Mouse (Mus musculus) forebrain, postnatal 0 days (tissue): Measurements from ENCODE around the gene Btbd9. TPM values are rescaled to one million over a fixed set of nuclear protein-coding genes. Genes with fewer than 3 reads are reported as not detected.

Experiments
- ATAC-seq: fragments of 200-750 bp; cut with Nextera tagmentation; 2 replicates; pipeline ENCODE4 v1.8.0; 2017; ENCODE audit warnings: mild to moderate bottlenecking, moderate library complexity
- DNase-seq: peaks from one replicate; pipeline ENCODE4 v3.0.0-alpha.2; 2015
- H3K27ac ChIP-seq: fragments of 300-500 bp; sonication (generic); 2 replicates; pipeline ENCODE4 v1.5.1; 2014; ENCODE audit warnings: low read depth, mild to moderate bottlenecking, antibody characterized with exemption, low read length, moderate library complexity, mixed read lengths
- H3K27me3 ChIP-seq: fragments of 300-500 bp; sonication (generic); 2 replicates; pipeline ENCODE4 v1.6.1; 2014; ENCODE audit warnings: mild to moderate bottlenecking, low read length, mixed read lengths; ENCODE audit not compliant: insufficient read depth
- H3K36me3 ChIP-seq: fragments of 300-500 bp; sonication (generic); 2 replicates; pipeline ENCODE4 v1.6.1; 2014; ENCODE audit warnings: mild to moderate bottlenecking, moderate library complexity; ENCODE audit not compliant: insufficient read depth
- H3K4me1 ChIP-seq: fragments of 300-500 bp; sonication (generic); 2 replicates; pipeline ENCODE4 v1.6.1; 2014; ENCODE audit warnings: antibody characterized with exemption; ENCODE audit not compliant: insufficient read depth
- H3K4me2 ChIP-seq: fragments of 300-500 bp; sonication (generic); 2 replicates; pipeline ENCODE4 v1.6.1; 2014; ENCODE audit warnings: low read depth, mild to moderate bottlenecking, moderate library complexity
- H3K4me3 ChIP-seq: fragments of 300-500 bp; sonication (generic); 2 replicates; pipeline ENCODE4 v1.5.1; 2014; ENCODE audit warnings: low read depth, low read length, mixed read lengths
- H3K9ac ChIP-seq: fragments of 300-500 bp; sonication (generic); 2 replicates; pipeline ENCODE4 v1.6.1; 2014; ENCODE audit warnings: mild to moderate bottlenecking
- H3K9me3 ChIP-seq: fragments of 300-500 bp; sonication (generic); 2 replicates; pipeline ENCODE4 v1.6.1; 2016; ENCODE audit warnings: low read length
- CTCF ChIP-seq: sonication (generic); IDR thresholded peaks from 2 replicates; pipeline ENCODE4 v1.5.1; 2016; ENCODE audit warnings: antibody characterized with exemption, control low read depth, low read depth
- WGBS: fragments of 180-500 bp; shearing (Covaris S2); extraction: QIAGEN DNeasy Blood & Tissue Kit; methylation state at CpG from one replicate; pipeline ENCODE4 v1.1.7; 2014; 5-methylcytosine and 5-hydroxymethylcytosine counted together
- polyA plus RNA-seq: library from polyadenylated mRNA; unstranded; fragments of >200 nt; fragmentation: Nextera tagmentation; extraction: Ambion mirVana; gene quantifications from 2 replicates; pipeline ENCODE4 v1.2.1, GENCODE M21; 2015
- total RNA-seq: library from RNA; depleted of rRNA; stranded (reverse); fragments of >200 nt; gene quantifications from 2 replicates; pipeline ENCODE4 v1.2.3, GENCODE M21; 2014

Gene Btbd9
- total and polyA plus RNA-seq, 2 experiments from 2014 or later, result 63.6 to 149 TPM

- Histone ChIP-seq H3K27ac (no peak overlapping the region), H3K9ac (no peak overlapping the region), H3K4me1 (peaks cover 4% of the 10 kb centered on the region; the same call in 1 of the 2 replicates), H3K4me2 (no peak overlapping the region), H3K4me3 (no peak overlapping the region), H3K27me3 (no peaks in the 10 kb centered on the region), H3K9me3 (no peaks in the 10 kb centered on the region), H3K36me3 (no peaks in the 10 kb centered on the region)
- ATAC-seq (no peak), DNase-seq (no peak)
- WGBS, result 88% methylated on average over 5 of the region's 5 CpGs
- TF ChIP-seq CTCF, result no peak
Measured at GRCm38 (mm10) chr17:30616203-30616602, 39.9 kb upstream of the Btbd9 start.

GRCm38 (mm10) chr17:30613350-30613749 lies 37.1 kb upstream of the Btbd9 start:
- Histone ChIP-seq H3K9ac (no peak overlapping the region), H3K4me3 (no peak overlapping the region), H3K27me3 (no peaks in the 10 kb centered on the region), H3K36me3 (no peaks in the 10 kb centered on the region), H3K4me1 (peaks cover 6% of the 10 kb centered on the region; the same call in 1 of the 2 replicates), H3K27ac (no peak overlapping the region), H3K9me3 (no peaks in the 10 kb centered on the region), H3K4me2 (no peak overlapping the region)
- TF ChIP-seq CTCF, result no peak
- no peak for ATAC-seq
- DNase-seq, result no peak

GRCm38 (mm10) chr17:30612075-30612859 lies 36.0 kb upstream of the Btbd9 start:
- peak overlapping the region; percentile 42; the same call in 1 of the 2 replicates for H3K27ac ChIP-seq
- peak overlapping the region; percentile 73 for H3K9ac ChIP-seq
- TF ChIP-seq CTCF, result no peak
- H3K27me3 ChIP-seq, result no peaks in the 10 kb centered on the region
- H3K9me3 ChIP-seq, result no peaks in the 10 kb centered on the region
- H3K36me3 ChIP-seq, result no peaks in the 10 kb centered on the region
- H3K4me1 ChIP-seq, result peaks cover 6% of the 10 kb centered on the region; the same call in 1 of the 2 replicates
- DNase-seq, result peak; percentile 96
- WGBS, result under 1% methylated on average over 34 of the region's 34 CpGs
- peak; percentile 100 for ATAC-seq
- peak overlapping the region; percentile 65 for H3K4me3 ChIP-seq
- peak overlapping the region; percentile 60 for H3K4me2 ChIP-seq

- Histone ChIP-seq H3K9me3 (no peaks in the 10 kb centered on the region), H3K4me2 (peak overlapping the region; percentile 60), H3K27me3 (no peaks in the 10 kb centered on the region), H3K27ac (peak overlapping the region; percentile 42; the same call in 1 of the 2 replicates), H3K9ac (peak overlapping the region; percentile 73), H3K4me1 (peaks cover 6% of the 10 kb centered on the region; the same call in 1 of the 2 replicates), H3K4me3 (peak overlapping the region; percentile 65), H3K36me3 (no peaks in the 10 kb centered on the region)
- ATAC-seq (no peak), DNase-seq (no peak)
- WGBS, result 23% methylated on average over 18 of the region's 18 CpGs
- no peak for TF ChIP-seq CTCF
Measured at GRCm38 (mm10) chr17:30611221-30612074, 35.2 kb upstream of the Btbd9 start.

- H3K9me3 ChIP-seq, result no peaks in the 10 kb centered on the region
- peaks cover 6% of the 10 kb centered on the region; the same call in 1 of the 2 replicates for H3K4me1 ChIP-seq
- WGBS, result 51% methylated on average over 1 of the region's 1 CpGs
- no peak overlapping the region for H3K9ac ChIP-seq
- no peak overlapping the region for H3K27ac ChIP-seq
- ATAC-seq (no peak), DNase-seq (no peak)
- no peaks in the 10 kb centered on the region for H3K36me3 ChIP-seq
- H3K27me3 ChIP-seq, result no peaks in the 10 kb centered on the region
- H3K4me2 ChIP-seq, result no peak overlapping the region
- TF ChIP-seq CTCF, result no peak
- H3K4me3 ChIP-seq, result no peak overlapping the region
Measured at GRCm38 (mm10) chr17:30610739-30611138, 34.5 kb upstream of the Btbd9 start.

- Histone ChIP-seq H3K36me3 (no peaks in the 10 kb centered on the region), H3K4me3 (no peak overlapping the region), H3K9me3 (no peaks in the 10 kb centered on the region), H3K27me3 (no peaks in the 10 kb centered on the region), H3K4me1 (peaks cover 6% of the 10 kb centered on the region; the same call in 1 of the 2 replicates), H3K27ac (no peak overlapping the region), H3K9ac (no peak overlapping the region), H3K4me2 (no peak overlapping the region)
- DNase-seq (no peak), ATAC-seq (no peak)
- TF ChIP-seq CTCF, result no peak
- WGBS, result 96% methylated on average over 5 of the region's 5 CpGs
Measured at GRCm38 (mm10) chr17:30609980-30610307, 33.7 kb upstream of the Btbd9 start.
